Mouse (Mus musculus) urinary bladder, adult 2 months (tissue): ENCODE measurements at regions not wholly inside any gene's neighbourhood (a gene's known extent, or its start where the extent isn't known, plus 50 kb on each side); places are given as distances from the start of the nearest gene placed in this dataset.

Experiments used
- DNase-seq: peaks from one replicate; pipeline ENCODE4 v3.0.0; 2022; ENCODE audit warnings: low spot score

DNA sequence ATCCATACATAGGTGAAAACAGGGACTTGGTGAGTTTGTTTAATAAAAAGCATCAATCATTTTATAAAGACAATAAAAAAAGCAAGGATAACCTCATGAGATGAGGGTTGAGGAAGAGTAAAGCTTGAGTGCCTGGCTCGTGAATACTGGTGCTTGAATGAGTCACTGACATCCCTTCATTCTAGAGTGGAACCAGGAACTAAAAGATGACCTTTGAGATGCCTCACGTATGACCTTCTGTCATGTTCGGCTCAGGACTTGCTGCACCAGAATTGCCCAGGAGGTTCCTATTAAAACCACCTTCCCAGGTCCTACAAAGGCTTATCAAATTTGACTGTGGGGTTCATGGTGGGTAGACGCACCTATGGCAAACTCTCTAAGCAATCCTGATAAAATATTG lies 61.5 kb upstream of the Elac2 start:
- DNase-seq = no peak

DNA sequence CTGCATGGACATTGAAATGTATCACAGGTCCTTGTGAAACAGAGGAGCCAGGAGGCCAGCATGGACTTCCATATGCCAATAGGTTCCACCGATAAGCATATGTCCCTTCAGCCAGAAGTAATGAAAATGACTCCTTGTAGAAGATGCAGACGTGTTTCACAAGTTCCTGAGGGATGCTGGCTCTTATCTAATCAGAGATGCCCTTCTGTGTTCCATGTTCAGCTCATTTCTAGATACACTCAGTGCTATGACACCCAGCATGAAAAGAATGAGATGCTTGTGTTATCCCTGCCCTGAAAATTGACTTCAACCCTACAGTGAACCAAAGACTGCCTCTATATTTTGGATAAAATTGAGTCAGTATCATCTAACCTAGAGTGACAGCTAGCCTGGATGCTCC lies 53.8 kb upstream of the Elac2 start:
- DNase-seq = no peak

DNA sequence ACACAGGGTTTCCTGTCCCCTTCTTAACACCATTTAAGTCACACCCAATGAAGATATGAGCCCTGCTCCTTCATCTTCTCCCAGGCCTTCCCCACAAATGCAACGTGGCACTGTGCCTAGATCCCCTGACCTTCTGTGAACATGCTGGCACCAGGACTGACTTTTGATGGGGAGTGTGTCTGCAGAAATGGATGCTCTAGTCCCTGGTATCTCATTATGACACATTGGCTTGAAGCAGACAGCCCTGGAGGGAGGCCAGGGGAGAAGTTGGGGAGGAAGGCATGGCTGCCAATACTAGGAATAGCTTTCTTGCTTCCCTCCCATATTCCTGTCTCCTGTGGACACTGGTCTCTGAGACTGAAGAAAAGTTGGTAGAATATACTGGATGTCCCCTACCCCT lies 52.9 kb upstream of the Elac2 start:
- no peak for DNase-seq
